Mouse (Mus musculus) colon, adult 2 months (tissue): ENCODE measurements around the gene Gbp10. TPM values are rescaled to one million over a fixed set of nuclear protein-coding genes. Genes with fewer than 3 reads are reported as not detected.

Experiments used
- polyA plus RNA-seq: library from polyadenylated mRNA; depleted of rRNA; stranded (reverse); fragments of >200 nt; gene quantifications from 2 replicates; pipeline ENCODE4 v1.2.3, GENCODE M21; 2012; rRNA removed

The Gbp10 gene
- 0.29 TPM in 1 of 2 replicates, not detected in the other for polyA plus RNA-seq

DNA sequence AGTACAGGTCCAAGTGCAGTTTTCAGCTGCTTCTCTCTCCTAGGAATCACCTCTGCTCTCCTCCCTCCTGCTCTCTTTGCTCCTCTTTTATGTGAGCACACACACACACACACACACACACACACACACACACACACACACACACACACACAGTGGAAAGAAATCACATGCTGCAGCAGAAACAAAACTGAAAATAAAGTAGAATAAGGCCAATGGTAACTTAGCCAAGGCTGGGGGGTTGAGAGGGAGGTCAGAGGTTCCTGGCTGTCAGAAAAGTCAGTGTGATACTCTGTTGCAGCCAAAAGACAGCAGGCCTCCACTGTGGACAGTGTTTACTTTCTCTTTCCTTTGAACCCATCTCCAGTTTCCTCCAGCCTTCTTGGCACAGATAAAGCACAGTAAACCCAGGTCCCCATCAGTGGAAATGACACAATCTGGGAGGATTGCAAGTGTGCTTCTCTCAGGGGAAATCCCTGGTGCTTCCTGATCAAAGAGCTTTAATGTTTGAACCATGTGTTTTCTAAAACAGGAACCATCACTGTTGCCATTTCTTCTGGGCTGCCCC, at the start of gene Gbp10:
Gene Gbp10 (minus strand): TSS at position 51 of the 565 bp plus-strand sequence.

Other genes with a start within 250 kb of the Gbp10 start
- gene Gbp9, start 100.0 kb downstream of the Gbp10 start, polyA plus RNA-seq: 1.1 TPM in 2 replicates
- 0.65 and 0.88 TPM in 2 replicates for gene Gbp8, start 100.0 kb downstream of the Gbp10 start, polyA plus RNA-seq
- 2.5 and 3.1 TPM in 2 replicates for gene Gbp4, start 99.9 kb downstream of the Gbp10 start, polyA plus RNA-seq
- gene Gm43302, start 54.2 kb upstream of the Gbp10 start, polyA plus RNA-seq: 0.24 and 0.32 TPM in 2 replicates
- 0.71 and 1.2 TPM in 2 replicates for gene Gbp6, start 54.2 kb upstream of the Gbp10 start, polyA plus RNA-seq
- gene Lrrc8b, start 176.2 kb upstream of the Gbp10 start, polyA plus RNA-seq: 4.6 and 5.6 TPM in 2 replicates